Mouse (Mus musculus) CH12.LX (cell line): Measurements from ENCODE around the gene Tmem170b.

Experiments used
- BHLHE40 ChIP-seq: IDR thresholded peaks from 2 replicates; pipeline ENCODE4 v1.6.1; 2011; ENCODE audit warnings: mild to moderate bottlenecking, low read depth, low read length, improper control_type of control experiment
- CTCF ChIP-seq, 2 experiments: IDR thresholded peaks in 1 of 2; conservative IDR thresholded peaks in 1 of 2; 2 replicates each; pipeline ENCODE4 v1.5.1; 2011 to 2012; ENCODE audit warnings: low read depth in 2 of 2, low read length in 2 of 2, improper control_type of control experiment in 1 of 2, inconsistent platforms in 1 of 2, mild to moderate bottlenecking in 1 of 2, moderate library complexity in 1 of 2
- EP300 ChIP-seq: IDR thresholded peaks from 2 replicates; pipeline ENCODE4 v1.6.1; 2011; ENCODE audit warnings: low read length, improper control_type of control experiment
- JUN ChIP-seq: IDR thresholded peaks from 2 replicates; pipeline ENCODE4 v1.6.1; 2011; ENCODE audit warnings: low read depth, mild to moderate bottlenecking, low read length, improper control_type of control experiment, moderate library complexity; ENCODE audit not compliant: insufficient read depth
- KAT2A ChIP-seq: IDR thresholded peaks from 2 replicates; pipeline ENCODE4 v1.6.1; 2012; ENCODE audit warnings: low read length, improper control_type of control experiment, inconsistent platforms; ENCODE audit not compliant: insufficient replicate concordance
- TCF12 ChIP-seq: IDR thresholded peaks from 2 replicates; pipeline ENCODE4 v1.6.1; 2014; ENCODE audit warnings: low read depth, mild to moderate bottlenecking, inconsistent platforms, low read length, improper control_type of control experiment

GRCm38 (mm10) chr13:41645483-41645859, 39.8 kb downstream of the Tmem170b start:
- TF ChIP-seq CTCF (conservative IDR thresholded peaks at IDR 0.05 in 1 of 2, IDR thresholded peaks at IDR 0.05 in 1 of 2; ENCODE audit: low read depth in 2 of 2, low read length in 2 of 2) (no peak), EP300 (no peak), JUN (no peak), TCF12 (no peak), BHLHE40 (no peak), KAT2A (no peak)
